Mouse (Mus musculus) thymus, adult 18-20 months (tissue): ENCODE data around the gene a.
"Not testable (repeated sequence)": the region's sequence is repeated elsewhere in the genome, so short reads cannot be mapped to it uniquely, and the experiment has no call there.

Experiments
- DNase-seq, 2 experiments: peaks; one replicate each; pipeline ENCODE4 v3.0.0; 2022; ENCODE audit warnings: mixed read lengths in 2 of 2

a gene

DNA sequence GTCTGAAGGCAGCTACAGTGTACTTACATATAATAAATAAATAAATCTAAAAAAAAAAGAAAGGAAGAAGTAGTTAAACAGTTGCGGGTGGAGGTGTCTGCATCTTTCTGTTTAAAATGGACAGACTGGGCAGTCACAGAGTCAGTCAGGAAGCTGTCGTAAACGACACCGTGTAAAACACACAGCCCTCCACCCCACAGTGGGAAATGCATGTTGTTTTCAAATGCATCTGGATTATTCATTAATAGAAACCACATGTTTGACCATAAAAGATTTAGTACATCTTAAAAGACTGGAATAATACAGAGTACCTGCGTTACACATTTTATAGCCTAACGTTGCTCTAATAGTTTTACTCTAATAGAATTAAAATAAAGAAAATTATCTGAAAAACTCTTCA is 135.6 kb downstream of the a start:
- no peak for DNase-seq

GRCm38 (mm10) chr2:154928298-154928697 is 137.1 kb downstream of the a start:
- no peak for DNase-seq

DNA sequence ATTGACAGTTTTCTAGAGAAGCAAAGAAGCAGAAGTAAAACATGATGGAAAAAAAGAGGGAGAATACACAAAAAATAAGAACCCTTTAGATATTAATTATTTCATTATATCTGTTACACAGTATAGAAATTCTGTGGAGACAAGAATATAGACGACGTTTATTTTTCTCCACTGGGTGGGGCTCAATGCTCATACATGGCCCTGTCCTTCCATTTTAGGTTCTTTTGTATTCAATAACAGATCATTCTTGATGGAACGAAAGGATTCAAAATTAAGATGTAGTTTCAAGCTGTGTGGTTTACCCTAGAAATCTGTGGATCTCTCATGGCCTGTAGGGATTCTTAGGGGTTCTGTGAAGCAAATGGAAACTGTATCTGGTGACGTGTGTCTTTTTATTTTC is 142.7 kb downstream of the a start:
- DNase-seq, result no peak

GRCm38 (mm10) chr2:154936106-154936505 is 144.9 kb downstream of the a start:
- DNase-seq, result no peak

DNA sequence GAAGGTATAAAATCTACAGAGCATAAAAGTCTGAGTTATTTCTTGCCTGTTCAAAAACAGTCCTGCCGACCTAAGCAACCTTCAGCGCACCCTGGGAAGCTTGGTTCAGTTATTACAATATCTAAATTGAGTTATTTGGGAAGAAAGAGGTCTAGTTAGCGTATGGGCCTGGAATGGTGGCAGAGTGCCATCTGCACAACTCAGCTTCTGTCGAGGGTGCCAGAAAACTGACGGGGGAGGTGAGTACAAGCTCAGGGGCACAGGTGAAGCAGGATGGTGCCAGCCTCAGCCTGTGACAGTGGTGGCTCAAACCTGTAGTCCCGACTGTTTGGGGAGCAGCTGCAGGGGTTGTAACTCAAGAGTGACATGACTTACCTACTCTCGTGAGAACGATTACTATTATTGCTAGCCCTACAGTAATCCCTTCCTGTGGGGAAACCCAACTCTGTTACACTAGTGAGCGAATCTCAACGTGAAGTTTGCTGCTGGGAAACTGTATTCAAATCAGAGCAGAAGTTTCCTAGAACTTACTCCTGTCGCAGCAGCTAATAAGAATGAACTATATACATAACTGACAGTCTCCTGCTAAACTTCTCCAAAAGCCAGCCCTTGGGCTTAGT is 145.4 kb downstream of the a start:
- no peak for DNase-seq

GRCm38 (mm10) chr2:154937547-154938390 is 146.6 kb downstream of the a start:
- DNase-seq, result no peak

- no peak for DNase-seq
Observed at GRCm38 (mm10) chr2:154941952-154942351, 150.8 kb downstream of the a start.

- no peak for DNase-seq
Observed at GRCm38 (mm10) chr2:154942546-154942945, 151.3 kb downstream of the a start.

DNA sequence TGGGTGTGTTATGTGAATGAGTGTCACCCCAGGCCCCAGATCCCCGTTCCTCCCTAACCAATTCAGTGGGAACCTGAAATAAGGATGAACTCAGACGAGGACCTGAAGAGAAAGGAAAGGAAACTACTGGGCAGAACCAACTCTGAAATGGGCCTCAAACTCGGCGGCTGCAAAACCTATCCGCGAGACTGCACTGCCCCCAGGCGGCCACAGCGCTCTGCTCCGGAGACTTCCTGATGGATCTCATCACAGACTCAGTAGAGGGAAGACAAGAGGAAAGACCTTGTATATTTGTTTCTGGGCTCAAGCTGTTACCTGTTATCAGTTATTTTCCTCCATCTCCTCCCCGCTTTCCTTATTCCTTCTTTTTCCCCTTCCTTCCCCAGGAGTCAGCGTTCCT is 151.9 kb downstream of the a start:
- peak; percentile 16 to 49 for DNase-seq

DNA sequence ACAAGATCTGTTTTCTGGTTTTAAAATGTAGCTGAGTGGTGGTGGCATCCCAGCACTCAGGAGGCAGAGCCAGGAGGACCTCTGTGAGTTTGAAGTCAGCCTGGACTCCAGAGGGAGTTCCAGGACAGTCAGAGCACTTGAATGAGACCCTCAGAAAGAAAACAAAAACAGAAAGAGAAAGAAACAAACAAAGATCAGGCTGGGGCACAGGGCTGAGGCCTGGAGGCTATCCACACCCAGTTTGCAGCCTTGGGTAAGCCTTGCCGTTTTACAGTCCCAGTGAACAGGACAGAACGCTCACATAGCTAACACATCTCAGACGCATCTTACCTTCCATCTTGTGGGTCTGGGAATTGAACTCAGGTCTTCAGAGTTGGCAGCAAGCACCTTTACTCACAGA is 155.7 kb downstream of the a start:
- no peak for DNase-seq

DNA sequence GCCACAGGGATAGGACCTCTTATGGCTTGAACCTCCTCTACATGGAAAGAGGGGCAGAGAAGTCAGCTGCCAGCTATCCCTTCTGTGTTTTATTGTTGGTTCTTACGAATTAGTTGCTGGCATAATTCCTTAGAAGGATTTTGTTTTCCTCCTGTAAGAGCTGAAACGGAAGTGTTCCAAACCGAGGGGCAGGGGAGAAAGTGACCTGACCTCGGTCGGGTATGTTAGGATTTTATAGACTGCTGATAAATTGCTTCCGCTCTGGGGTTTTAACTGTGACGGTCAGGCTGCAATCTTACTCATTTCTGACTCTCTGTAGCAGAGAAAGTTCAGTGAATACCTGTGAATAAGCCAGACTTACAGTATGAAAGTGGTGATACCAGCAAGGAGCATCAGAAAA is 158.2 kb downstream of the a start:
- DNase-seq, result no peak

DNA sequence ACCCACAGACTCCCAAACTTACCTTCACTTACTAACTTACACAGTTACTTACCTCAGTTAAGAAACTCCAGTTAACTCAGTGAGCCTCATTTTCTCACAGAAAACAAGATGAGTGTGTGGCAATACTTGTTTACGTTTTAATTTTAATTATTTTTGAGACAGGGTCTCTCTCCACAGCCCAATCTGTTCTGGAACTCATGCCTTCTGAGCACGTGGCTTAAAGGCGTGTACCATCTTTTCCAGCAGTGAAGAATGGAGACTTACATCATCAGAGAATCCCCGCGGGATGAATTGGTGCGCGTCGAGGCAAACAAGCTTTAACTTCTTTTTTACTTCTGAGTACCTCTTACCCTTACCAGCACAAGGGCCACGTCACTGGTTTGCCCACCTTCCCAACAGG is 158.7 kb downstream of the a start:
- DNase-seq, result no peak

DNA sequence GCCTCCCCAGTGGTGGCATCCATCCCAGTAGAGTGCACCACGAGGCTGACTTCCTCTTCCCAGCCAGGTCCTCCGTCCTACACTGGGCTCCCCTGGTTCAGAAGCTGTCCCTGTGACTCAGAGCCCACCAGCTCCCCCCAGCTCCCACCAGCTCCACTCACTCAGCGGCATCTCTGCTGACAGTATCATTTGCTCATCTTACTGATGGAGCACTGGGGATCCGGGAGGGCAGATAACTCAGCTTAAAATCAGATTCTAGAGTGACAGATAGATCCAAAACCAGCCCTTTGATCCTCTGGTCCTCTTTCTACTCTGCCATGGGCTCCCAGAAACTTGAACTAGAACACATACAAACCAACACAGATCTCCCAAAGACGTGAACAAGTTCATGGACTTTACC is 159.4 kb downstream of the a start:
- DNase-seq, result no peak

GRCm38 (mm10) chr2:154959486-154959885 is 168.3 kb downstream of the a start:
- DNase-seq, result no peak

DNA sequence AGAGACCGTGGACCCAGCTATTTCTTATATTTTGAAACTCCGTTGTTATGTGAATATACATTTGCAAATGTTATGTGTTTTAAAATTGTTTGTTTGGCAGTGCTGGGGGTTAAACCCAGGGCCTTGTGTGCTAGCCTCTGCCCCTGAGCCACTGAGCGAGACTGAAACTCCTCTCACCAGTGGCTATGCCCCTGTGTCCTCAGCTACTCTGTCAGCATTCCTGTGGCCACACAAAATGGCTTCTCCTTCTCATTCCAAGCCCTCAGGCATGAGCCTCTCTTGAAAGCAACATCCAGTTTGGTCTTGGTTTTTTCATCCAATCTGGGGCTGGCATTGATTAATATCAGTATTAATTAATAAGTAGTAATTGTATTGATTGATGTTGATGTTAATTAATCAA is 168.7 kb downstream of the a start:
- no peak for DNase-seq

DNA sequence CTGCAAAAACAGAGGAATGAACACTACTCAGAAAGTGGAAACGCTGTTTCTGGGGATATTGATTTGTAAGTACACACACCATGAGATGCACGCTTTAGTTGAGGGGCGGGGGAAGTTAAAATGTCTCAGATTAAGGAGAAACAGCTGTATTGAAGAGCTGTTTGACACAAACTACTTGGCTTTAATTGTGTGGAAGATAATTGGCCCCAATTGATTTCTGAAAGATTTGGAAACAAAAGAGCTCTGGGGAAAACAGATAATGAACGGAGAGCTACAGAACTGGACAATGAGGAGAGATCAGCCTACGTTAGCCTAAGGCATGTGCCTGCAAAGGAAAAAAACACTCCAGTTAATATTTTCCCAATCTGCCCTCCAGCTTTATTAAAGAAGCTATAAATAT is 172.0 kb downstream of the a start:
- no peak for DNase-seq

GRCm38 (mm10) chr2:154969740-154970397 is 178.7 kb downstream of the a start:
- not testable (repeated sequence) for DNase-seq

GRCm38 (mm10) chr2:154971919-154972692 is 180.9 kb downstream of the a start:
- no peak for DNase-seq

- DNase-seq, result no peak
Observed at GRCm38 (mm10) chr2:154972981-154973380, 181.8 kb downstream of the a start.

- no peak for DNase-seq
Observed at GRCm38 (mm10) chr2:154986609-154987008, 195.4 kb downstream of the a start.

- peak in 1 of 2 experiments; percentile 15 for DNase-seq
Observed at GRCm38 (mm10) chr2:154991411-154991810, 200.2 kb downstream of the a start.

DNA sequence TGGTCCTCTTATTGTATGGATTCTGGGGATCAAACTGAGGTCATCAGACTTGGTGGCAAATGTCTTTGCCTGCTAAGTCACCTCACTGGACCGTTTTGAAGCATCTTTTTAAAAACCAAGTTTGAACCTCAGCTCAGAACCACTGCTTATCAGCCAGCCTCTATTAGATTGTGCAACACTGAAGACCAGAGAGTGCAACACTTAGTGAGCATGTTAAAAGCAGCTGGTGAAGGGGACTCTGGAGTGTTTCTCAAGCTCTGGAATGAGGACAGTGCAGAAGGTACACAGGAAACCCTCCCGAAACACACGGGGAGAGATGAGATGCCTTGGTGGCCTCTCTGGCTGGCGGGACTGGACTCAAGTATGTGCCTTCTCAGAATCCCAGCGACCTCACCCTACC is 200.9 kb downstream of the a start:
- DNase-seq, result no peak

DNA sequence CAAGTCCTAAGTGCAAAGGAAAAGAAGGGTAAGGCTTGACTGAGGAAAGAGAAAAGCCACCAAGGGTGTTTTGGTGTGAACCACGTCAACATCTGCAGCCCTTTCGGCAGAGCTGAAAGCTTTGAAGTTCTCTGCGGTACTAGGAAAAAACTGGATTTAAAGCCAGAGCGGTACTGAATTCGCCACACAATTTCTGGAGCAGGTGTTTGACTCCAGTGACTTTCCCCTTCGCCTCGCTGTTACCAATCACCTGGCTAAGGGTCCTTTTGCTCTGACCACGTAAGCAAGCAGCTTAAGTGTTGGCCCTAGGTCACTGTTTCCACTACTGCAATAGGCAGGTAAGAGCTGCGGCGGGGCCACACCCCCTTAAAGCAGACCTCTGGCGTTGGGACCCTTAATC is 214.3 kb downstream of the a start:
- DNase-seq, result no peak
